Mouse (Mus musculus): ENCODE results near the gene Agfg2. TPM values are rescaled to one million over a fixed set of nuclear protein-coding genes. Genes with fewer than 3 reads are reported as not detected.
A peak's percentile ranks its signal among the peaks of the same experiment; 100 is the strongest.

Gene Agfg2
- polyA plus RNA-seq, 1 experiment: 41.3 TPM

DNA sequence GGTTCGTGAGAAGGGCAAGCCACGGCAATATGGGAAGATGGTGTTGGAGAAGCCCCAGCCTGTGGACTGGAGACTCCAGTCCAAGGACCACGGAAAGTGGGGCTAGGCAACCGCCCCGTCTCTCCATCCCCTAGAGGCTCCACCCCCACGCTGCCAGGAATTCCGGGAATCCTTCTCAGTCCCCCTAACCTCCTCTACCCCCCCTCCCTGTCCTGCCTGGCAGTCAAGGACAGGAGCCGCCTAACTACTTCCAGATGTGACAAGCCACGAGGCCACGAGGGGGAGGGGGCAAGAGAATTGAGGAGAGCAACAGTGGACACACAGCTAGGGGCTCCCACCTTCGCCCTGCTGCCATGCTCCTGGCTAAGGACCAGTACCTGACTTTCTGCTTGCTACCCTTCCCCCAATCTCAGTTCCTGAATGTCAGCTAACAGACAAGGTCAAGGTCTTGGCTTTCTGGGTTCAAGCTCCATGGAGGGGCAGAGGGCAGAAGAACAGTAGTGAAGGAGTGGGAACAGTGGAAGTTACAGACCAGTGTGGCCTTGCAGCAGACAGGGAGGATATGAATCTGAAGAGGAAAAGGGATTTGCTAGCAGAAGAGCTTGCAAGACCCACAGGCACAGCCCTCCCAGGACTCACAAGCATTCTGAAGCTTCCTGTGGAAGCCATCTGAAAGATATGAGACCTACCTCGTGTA lies 73.8 kb downstream of the Agfg2 start:
- 25% methylated on average over 12 of the region's 12 CpGs for WGBS
- Histone ChIP-seq H3K4me1 (ENCODE audit: control insufficient read depth, insufficient read depth, low read length) (peaks cover 3% of the 10 kb centered on the region; the same call in 1 of the 2 replicates), H3K4me3 (replicated peaks; ENCODE audit: insufficient read depth, low read depth, low read length) (no peak overlapping the region), H3K27me3 (ENCODE audit: control insufficient read depth, insufficient read depth, low read length) (no peaks in the 10 kb centered on the region), H3K27ac (ENCODE audit: insufficient read depth, low read length) (no peak overlapping the region)
- no peak for DNase-seq
- no peak for TF ChIP-seq CTCF (IDR thresholded peaks at IDR 0.05; ENCODE audit: borderline replicate concordance, insufficient read depth, low read depth, low read length)
- TF ChIP-seq POLR2A (IDR thresholded peaks at IDR 0.05; ENCODE audit: borderline replicate concordance, insufficient read depth, low read length): no peak

DNA sequence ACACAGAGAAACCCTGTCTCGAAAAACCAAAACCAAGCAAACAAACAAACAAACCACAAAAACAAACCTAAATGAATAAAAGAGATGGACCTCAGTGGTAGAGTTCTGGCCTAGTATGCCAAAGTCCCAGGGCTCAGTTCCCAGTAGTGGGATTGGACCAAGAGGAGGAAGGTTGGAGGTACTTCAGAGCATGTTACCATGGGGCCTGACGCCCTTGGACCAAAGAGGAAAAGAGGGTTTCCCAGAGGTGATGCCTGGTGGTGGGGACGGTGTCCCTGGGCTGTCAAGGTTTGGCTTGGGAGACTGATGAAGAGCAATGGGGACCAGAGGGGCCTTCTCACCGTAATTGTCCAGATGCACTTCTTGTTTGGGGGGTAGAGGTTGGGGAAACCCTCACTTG lies 74.5 kb downstream of the Agfg2 start:
- Histone ChIP-seq H3K27ac (ENCODE audit: insufficient read depth, low read length) (no peak overlapping the region), H3K4me1 (ENCODE audit: control insufficient read depth, insufficient read depth, low read length) (peaks cover 3% of the 10 kb centered on the region; the same call in 1 of the 2 replicates), H3K27me3 (ENCODE audit: control insufficient read depth, insufficient read depth, low read length) (no peaks in the 10 kb centered on the region), H3K4me3 (replicated peaks; ENCODE audit: insufficient read depth, low read depth, low read length) (no peak overlapping the region)
- 86% methylated on average over 4 of the region's 4 CpGs for WGBS
- DNase-seq: no peak
- TF ChIP-seq POLR2A (IDR thresholded peaks at IDR 0.05; ENCODE audit: borderline replicate concordance, insufficient read depth, low read length) (no peak), CTCF (IDR thresholded peaks at IDR 0.05; ENCODE audit: borderline replicate concordance, insufficient read depth, low read depth, low read length) (no peak)

DNA sequence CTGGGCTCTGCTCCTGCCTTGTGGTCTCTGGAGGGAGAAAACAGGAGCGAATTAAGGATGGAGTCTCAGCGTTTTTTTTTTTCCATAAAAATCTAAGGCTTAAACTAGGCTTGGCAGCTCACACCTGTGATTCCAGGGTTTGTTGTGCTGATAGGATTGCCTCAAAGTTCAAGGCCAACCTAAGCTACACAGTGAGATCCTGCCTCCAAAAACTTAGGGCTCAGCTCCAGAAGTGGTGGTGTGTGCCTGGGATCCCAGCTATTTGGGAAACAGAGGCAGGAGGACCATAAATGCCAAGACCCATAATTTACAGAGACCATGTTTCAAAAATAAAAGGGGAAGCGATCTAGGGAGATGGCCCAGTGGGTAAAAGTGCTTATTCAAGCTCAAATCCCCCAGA lies 75.2 kb downstream of the Agfg2 start:
- no peak overlapping the region for H3K27ac ChIP-seq (ENCODE audit: insufficient read depth, low read length)
- 73% methylated on average over 3 of the region's 3 CpGs for WGBS
- no peak for DNase-seq
- peaks cover 3% of the 10 kb centered on the region; the same call in 1 of the 2 replicates for H3K4me1 ChIP-seq (ENCODE audit: control insufficient read depth, insufficient read depth, low read length)
- no peak overlapping the region for H3K4me3 ChIP-seq (replicated peaks; ENCODE audit: insufficient read depth, low read depth, low read length)
- no peak for TF ChIP-seq POLR2A (IDR thresholded peaks at IDR 0.05; ENCODE audit: borderline replicate concordance, insufficient read depth, low read length)
- no peaks in the 10 kb centered on the region for H3K27me3 ChIP-seq (ENCODE audit: control insufficient read depth, insufficient read depth, low read length)

- no peak overlapping the region for H3K4me3 ChIP-seq (replicated peaks; ENCODE audit: insufficient read depth, low read depth, low read length)
- peaks cover 3% of the 10 kb centered on the region; the same call in 1 of the 2 replicates for H3K4me1 ChIP-seq (ENCODE audit: control insufficient read depth, insufficient read depth, low read length)
Observed at GRCm38 (mm10) chr5:137608654-137609190, 75.8 kb downstream of the Agfg2 start.

GRCm38 (mm10) chr5:137607860-137608653 lies 76.5 kb downstream of the Agfg2 start:
- TF ChIP-seq POLR2A (IDR thresholded peaks at IDR 0.05; ENCODE audit: borderline replicate concordance, insufficient read depth, low read length): no peak

More at GRCm38 (mm10) chr5:137608654-137609190, 75.8 kb downstream of the Agfg2 start:
- Histone ChIP-seq H3K27me3 (ENCODE audit: control insufficient read depth, insufficient read depth, low read length) (no peaks in the 10 kb centered on the region), H3K27ac (ENCODE audit: insufficient read depth, low read length) (no peak overlapping the region)
- TF ChIP-seq POLR2A (IDR thresholded peaks at IDR 0.05; ENCODE audit: borderline replicate concordance, insufficient read depth, low read length) (no peak), CTCF (IDR thresholded peaks at IDR 0.05; ENCODE audit: borderline replicate concordance, insufficient read depth, low read depth, low read length) (no peak)
- DNase-seq: no peak
- WGBS: 29% methylated on average over 22 of the region's 23 CpGs

GRCm38 (mm10) chr5:137601365-137601729 lies 83.2 kb downstream of the Agfg2 start:
- DNase-seq: peak in 1 of 2 experiments; percentile 28
- no peaks in the 10 kb centered on the region for H3K27me3 ChIP-seq (ENCODE audit: control insufficient read depth, insufficient read depth, low read length)
- H3K27ac ChIP-seq (ENCODE audit: insufficient read depth, low read length): no peak overlapping the region
- under 1% methylated on average over 22 of the region's 22 CpGs for whole genome bisulfite sequencing
- peak overlapping the region; percentile 99 for H3K4me3 ChIP-seq (replicated peaks; ENCODE audit: insufficient read depth, low read depth, low read length)
- peaks cover 9% of the 10 kb centered on the region for H3K4me1 ChIP-seq (ENCODE audit: control insufficient read depth, insufficient read depth, low read length)
- TF ChIP-seq POLR2A (IDR thresholded peaks at IDR 0.05; ENCODE audit: borderline replicate concordance, insufficient read depth, low read length): no peak
- no peak for TF ChIP-seq CTCF (IDR thresholded peaks at IDR 0.05; ENCODE audit: borderline replicate concordance, insufficient read depth, low read depth, low read length)

More at GRCm38 (mm10) chr5:137607860-137608653, 76.5 kb downstream of the Agfg2 start:
- 26% methylated on average over 26 of the region's 26 CpGs for WGBS
- peaks cover 3% of the 10 kb centered on the region; the same call in 1 of the 2 replicates for H3K4me1 ChIP-seq (ENCODE audit: control insufficient read depth, insufficient read depth, low read length)
- no peaks in the 10 kb centered on the region for H3K27me3 ChIP-seq (ENCODE audit: control insufficient read depth, insufficient read depth, low read length)
- no peak overlapping the region for H3K27ac ChIP-seq (ENCODE audit: insufficient read depth, low read length)
- no peak for DNase-seq
- H3K4me3 ChIP-seq (replicated peaks; ENCODE audit: insufficient read depth, low read depth, low read length): no peak overlapping the region

GRCm38 (mm10) chr5:137600619-137601364 lies 83.7 kb downstream of the Agfg2 start, which contains the start of gene Mospd3:
Mospd3 (minus strand) TSS chr5:137601058.
- Histone ChIP-seq H3K27ac (ENCODE audit: insufficient read depth, low read length) (peak within 1 kb of the TSS; percentile 83), H3K27me3 (ENCODE audit: control insufficient read depth, insufficient read depth, low read length) (no peaks in the 10 kb centered on the region), H3K4me3 (replicated peaks; ENCODE audit: insufficient read depth, low read depth, low read length) (peak within 1 kb of the TSS; percentile 99), H3K4me1 (ENCODE audit: control insufficient read depth, insufficient read depth, low read length) (peaks cover 9% of the 10 kb centered on the region)
- TF ChIP-seq POLR2A (IDR thresholded peaks at IDR 0.05; ENCODE audit: borderline replicate concordance, insufficient read depth, low read length): peak; percentile 62; the same call in 1 of the 2 replicates
- no peak for TF ChIP-seq CTCF (IDR thresholded peaks at IDR 0.05; ENCODE audit: borderline replicate concordance, insufficient read depth, low read depth, low read length)
- peak; percentile 96 to 98 for DNase-seq
- under 1% methylated on average over 41 of the region's 41 CpGs for WGBS

Other genes with a start within 250 kb of the Agfg2 start
- gene Zan, start 207.7 kb downstream of the Agfg2 start, polyA plus RNA-seq (2012; rRNA removed): 0.21 and 0.31 TPM in 2 replicates
- 54.8 and 55.3 TPM in 2 replicates for gene Pop7, start 182.2 kb downstream of the Agfg2 start, polyA plus RNA-seq (2012; rRNA removed)
- 59.8 and 61.2 TPM in 2 replicates for gene Gigyf1, start 166.2 kb downstream of the Agfg2 start, polyA plus RNA-seq (2012; rRNA removed)
- gene Epo, start 151.5 kb downstream of the Agfg2 start, polyA plus RNA-seq (2012; rRNA removed): not detected in 2 replicates
- 410 and 442 TPM in 2 replicates for gene Gnb2, start 151.2 kb downstream of the Agfg2 start, polyA plus RNA-seq (2012; rRNA removed)
- 125 and 135 TPM in 2 replicates for gene Actl6b, start 131.2 kb downstream of the Agfg2 start, polyA plus RNA-seq (2012; rRNA removed)
- gene Tfr2, start 114.9 kb downstream of the Agfg2 start, polyA plus RNA-seq (2012; rRNA removed): 6.7 and 6.8 TPM in 2 replicates
- gene Mospd3, start 83.7 kb downstream of the Agfg2 start, polyA plus RNA-seq (2012; rRNA removed): 56.0 and 61.7 TPM in 2 replicates
- 11.3 and 15.1 TPM in 2 replicates for gene Pcolce, start 70.9 kb downstream of the Agfg2 start, polyA plus RNA-seq (2012; rRNA removed)
- gene Fbxo24, start 55.7 kb downstream of the Agfg2 start, polyA plus RNA-seq (2012; rRNA removed): 0.25 and 0.31 TPM in 2 replicates
- 14.4 and 14.8 TPM in 2 replicates for gene Lrch4, start 55.6 kb downstream of the Agfg2 start, polyA plus RNA-seq (2012; rRNA removed)
- gene Gm20605, start 55.6 kb downstream of the Agfg2 start, polyA plus RNA-seq (2012; rRNA removed): 8.1 and 9.9 TPM in 2 replicates
- gene Sap25, start 43.4 kb downstream of the Agfg2 start, polyA plus RNA-seq (2012; rRNA removed): 17.1 and 19.7 TPM in 2 replicates
- gene Irs3, start 39.0 kb downstream of the Agfg2 start, polyA plus RNA-seq (2012; rRNA removed): 0.17 and 0.18 TPM in 2 replicates
- gene Nyap1, start 56.9 kb upstream of the Agfg2 start, polyA plus RNA-seq (2012; rRNA removed): 59.1 and 60.7 TPM in 2 replicates
- 465 and 497 TPM in 2 replicates for gene Tsc22d4, start 61.0 kb upstream of the Agfg2 start, polyA plus RNA-seq (2012; rRNA removed)
- gene Ppp1r35, start 94.1 kb upstream of the Agfg2 start, polyA plus RNA-seq (2012; rRNA removed): 47.0 and 48.2 TPM in 2 replicates
- gene Mepce, start 102.9 kb upstream of the Agfg2 start, polyA plus RNA-seq (2012; rRNA removed): 38.9 and 41.9 TPM in 2 replicates
- gene Zcwpw1, start 103.1 kb upstream of the Agfg2 start, polyA plus RNA-seq (2012; rRNA removed): 11.2 and 12.4 TPM in 2 replicates
- gene Pilra, start 151.6 kb upstream of the Agfg2 start, polyA plus RNA-seq (2012; rRNA removed): 0.41 TPM in 2 replicates
- not detected in 2 replicates for gene Pilrb1, start 173.4 kb upstream of the Agfg2 start, polyA plus RNA-seq (2012; rRNA removed)
- gene Pilrb2, start 187.1 kb upstream of the Agfg2 start, polyA plus RNA-seq (2012; rRNA removed): 0.11 and 0.23 TPM in 2 replicates
- gene Cyp3a13, start 236.9 kb upstream of the Agfg2 start, polyA plus RNA-seq (2012; rRNA removed): 2.9 TPM in 2 replicates

All from cerebellum, adult 2 months (tissue).